Mouse (Mus musculus): ENCODE results near the gene Slc35e3.

DNA sequence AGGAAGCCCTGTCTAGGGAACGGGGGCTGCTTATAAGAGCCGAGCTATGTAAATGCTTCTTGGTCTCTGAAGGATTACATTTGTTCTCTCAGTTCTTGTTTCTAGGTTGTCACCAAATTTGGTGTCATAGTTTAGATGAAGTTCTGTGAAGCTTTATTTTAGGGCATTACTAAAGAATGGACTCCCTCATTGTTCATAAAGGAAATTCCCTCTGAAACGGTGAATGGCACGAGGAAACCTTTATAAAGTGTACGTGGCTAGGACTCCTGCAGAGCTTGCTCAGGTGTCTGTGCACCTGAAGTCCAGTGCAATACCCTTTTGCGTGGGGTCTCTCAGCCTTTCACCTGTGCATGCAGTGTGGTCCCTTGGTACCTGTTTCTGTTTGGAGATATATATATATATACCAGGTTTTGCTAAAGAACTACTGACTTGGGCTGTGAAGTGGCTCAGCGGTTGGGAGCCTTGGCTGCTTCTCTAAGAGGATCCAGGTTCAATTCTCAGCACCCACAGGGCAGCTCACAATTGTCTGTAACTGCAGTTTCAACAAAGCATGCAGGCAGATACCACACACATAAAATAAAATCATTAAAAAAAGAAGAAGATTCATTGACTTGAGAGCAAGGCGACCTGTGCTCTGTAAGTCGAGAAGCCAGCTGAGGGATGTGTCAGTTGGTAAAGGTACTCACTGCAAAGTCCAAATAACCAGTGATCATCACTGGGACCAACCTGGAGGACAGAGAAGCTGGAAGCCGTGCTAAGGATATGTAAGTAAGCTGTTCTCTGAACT is 13.9 kb upstream of the Slc35e3 start:
- no peak for TF ChIP-seq USF1 (IDR thresholded peaks at IDR 0.05; ENCODE audit: low read depth)
- TF ChIP-seq CTCF (IDR thresholded peaks at IDR 0.05; ENCODE audit: control insufficient read depth, insufficient read depth, insufficient read length), result no peak
- TF ChIP-seq CEBPB (IDR thresholded peaks at IDR 0.05; ENCODE audit: low read depth), result no peak
- no peak for TF ChIP-seq MYOD1 (IDR thresholded peaks at IDR 0.05; ENCODE audit: control insufficient read depth, insufficient read length, low read depth)
